Mouse (Mus musculus) MEL (cell line): ENCODE results near the gene Proser3. TPM values are rescaled to one million over a fixed set of nuclear protein-coding genes. Genes with fewer than 3 reads are reported as not detected.

Experiments
- DNase-seq: peaks from one replicate; pipeline ENCODE4 v3.0.0; 2011; ENCODE audit warnings: low read depth, low spot score
- H3K27ac ChIP-seq: 2 replicates; pipeline ENCODE4 v1.5.1; 2012; ENCODE audit warnings: low read depth, mild to moderate bottlenecking, control low read depth, low read length, moderate library complexity; ENCODE audit not compliant: control insufficient read depth
- H3K27me3 ChIP-seq, 2 experiments: fragments of 150-350 bp in 1 of 2; sonication (generic) in 1 of 2; 2 replicates each; pipeline ENCODE4 v1.6.1; 2012; ENCODE audit warnings: low read length in 2 of 2, mild to moderate bottlenecking in 2 of 2, improper control_type of control experiment in 1 of 2, moderate library complexity in 1 of 2; ENCODE audit not compliant: insufficient read depth in 2 of 2, control insufficient read depth in 1 of 2
- H3K36me3 ChIP-seq, 2 experiments: 2 replicates each; pipeline ENCODE4 v1.6.1; 2012 to 2014; ENCODE audit warnings: low read length in 2 of 2, improper control_type of control experiment in 1 of 2, inconsistent platforms in 1 of 2, mild to moderate bottlenecking in 1 of 2; ENCODE audit not compliant: insufficient read depth in 2 of 2, control insufficient read depth in 1 of 2
- H3K4me1 ChIP-seq, 2 experiments: fragments of 150-350 bp in 1 of 2; sonication (generic) in 1 of 2; 2 replicates each; pipeline ENCODE4 v1.6.1; 2012; ENCODE audit warnings: low read length in 2 of 2, improper control_type of control experiment in 1 of 2, mild to moderate bottlenecking in 1 of 2; ENCODE audit not compliant: insufficient read depth in 2 of 2, control insufficient read depth in 1 of 2
- H3K4me3 ChIP-seq, 2 experiments: fragments of 150-350 bp in 1 of 2; sonication (generic) in 1 of 2; 2 replicates each; pipeline ENCODE4 v1.5.1; 2012; ENCODE audit warnings: low read depth in 2 of 2, low read length in 2 of 2, mild to moderate bottlenecking in 2 of 2, moderate library complexity in 2 of 2, control low read depth in 1 of 2, improper control_type of control experiment in 1 of 2; ENCODE audit not compliant: control insufficient read depth in 1 of 2, insufficient read depth in 1 of 2
- H3K79me2 ChIP-seq: 2 replicates; pipeline ENCODE4 v1.6.1; 2012; ENCODE audit warnings: mild to moderate bottlenecking, low read length, moderate library complexity; ENCODE audit not compliant: control insufficient read depth, poor library complexity, insufficient read depth
- H3K9ac ChIP-seq: 2 replicates; pipeline ENCODE4 v1.6.1; 2012; ENCODE audit warnings: low read depth, mild to moderate bottlenecking, control low read depth, low read length, moderate library complexity; ENCODE audit not compliant: control insufficient read depth, poor library complexity, severe bottlenecking
- H3K9me3 ChIP-seq: fragments of 150-350 bp; sonication (generic); replicated peaks from 2 replicates; pipeline ENCODE4 v1.6.1; 2012; ENCODE audit warnings: mild to moderate bottlenecking, low read length, improper control_type of control experiment, moderate library complexity; ENCODE audit not compliant: insufficient read depth
- BHLHE40 ChIP-seq: IDR thresholded peaks from 2 replicates; pipeline ENCODE4 v1.6.1; 2012; ENCODE audit warnings: low read depth, mild to moderate bottlenecking, inconsistent platforms, low read length, improper control_type of control experiment, borderline replicate concordance
- CHD2 ChIP-seq: IDR thresholded peaks from 2 replicates; pipeline ENCODE4 v1.6.1; 2011; ENCODE audit warnings: low read length, improper control_type of control experiment
- CTCF ChIP-seq, 3 experiments: IDR thresholded peaks in 2 of 3; conservative IDR thresholded peaks in 1 of 3; 2 replicates each; pipeline ENCODE4 v1.5.1; 2011 to 2012; ENCODE audit warnings: low read length in 3 of 3, low read depth in 2 of 3, mild to moderate bottlenecking in 2 of 3, improper control_type of control experiment in 1 of 3, inconsistent platforms in 1 of 3, mixed read lengths in 1 of 3, moderate library complexity in 1 of 3; ENCODE audit not compliant: control insufficient read depth in 1 of 3, insufficient read depth in 1 of 3, poor library complexity in 1 of 3, severe bottlenecking in 1 of 3
- E2F4 ChIP-seq: IDR thresholded peaks from 2 replicates; pipeline ENCODE4 v1.6.1; 2011; ENCODE audit warnings: low read depth, low read length, improper control_type of control experiment, borderline replicate concordance
- ELF1 ChIP-seq: IDR thresholded peaks from 2 replicates; pipeline ENCODE4 v1.6.1; 2014; ENCODE audit warnings: low read depth, mild to moderate bottlenecking, inconsistent platforms, low read length, improper control_type of control experiment, moderate library complexity
- EP300 ChIP-seq, 2 experiments: IDR thresholded peaks; 2 replicates each; pipeline ENCODE4 v1.6.1; 2011; ENCODE audit warnings: improper control_type of control experiment in 2 of 2, low read length in 2 of 2, low read depth in 1 of 2, mild to moderate bottlenecking in 1 of 2
- ETS1 ChIP-seq: IDR thresholded peaks from 2 replicates; pipeline ENCODE4 v1.6.1; 2012; ENCODE audit warnings: low read depth, mild to moderate bottlenecking, inconsistent platforms, low read length, improper control_type of control experiment, moderate library complexity
- GABPA ChIP-seq: IDR thresholded peaks from 2 replicates; pipeline ENCODE4 v1.6.1; 2012; ENCODE audit warnings: low read depth, mild to moderate bottlenecking, inconsistent platforms, low read length, improper control_type of control experiment, moderate library complexity
- GATA1 ChIP-seq: IDR thresholded peaks from 2 replicates; pipeline ENCODE4 v1.6.1; 2011; ENCODE audit warnings: low read depth, low read length, improper control_type of control experiment
- HCFC1 ChIP-seq: IDR thresholded peaks from 2 replicates; pipeline ENCODE4 v1.6.1; 2012; ENCODE audit warnings: low read depth, mild to moderate bottlenecking, inconsistent platforms, low read length, improper control_type of control experiment, moderate library complexity
- JUND ChIP-seq: IDR thresholded peaks from 2 replicates; pipeline ENCODE4 v1.6.1; 2011; ENCODE audit warnings: low read depth, mild to moderate bottlenecking, improper control_type of control experiment, low read length
- KAT2A ChIP-seq: conservative IDR thresholded peaks from 2 replicates; pipeline ENCODE4 v1.6.1; 2012; ENCODE audit warnings: low read depth, low read length, improper control_type of control experiment, inconsistent platforms
- MAFK ChIP-seq: IDR thresholded peaks from 2 replicates; pipeline ENCODE4 v1.6.1; 2011; ENCODE audit warnings: low read depth, mild to moderate bottlenecking, low read length, improper control_type of control experiment, borderline replicate concordance
- MAX ChIP-seq: IDR thresholded peaks from 2 replicates; pipeline ENCODE4 v1.6.1; 2011; ENCODE audit warnings: low read length, improper control_type of control experiment
- MEF2A ChIP-seq: IDR thresholded peaks from 2 replicates; pipeline ENCODE4 v1.6.1; 2014; ENCODE audit warnings: low read depth, mild to moderate bottlenecking, inconsistent platforms, low read length, improper control_type of control experiment; ENCODE audit not compliant: poor library complexity, insufficient replicate concordance, severe bottlenecking; ENCODE audit errors: extremely low read depth
- MYC ChIP-seq: IDR thresholded peaks from 2 replicates; pipeline ENCODE4 v1.6.1; 2011; ENCODE audit warnings: low read depth, mild to moderate bottlenecking, low read length, improper control_type of control experiment, moderate library complexity
- NELFE ChIP-seq: IDR thresholded peaks from 2 replicates; pipeline ENCODE4 v1.6.1; 2011; ENCODE audit warnings: low read depth, low read length, improper control_type of control experiment
- NRF1 ChIP-seq: IDR thresholded peaks from 2 replicates; pipeline ENCODE4 v1.6.1; 2014; ENCODE audit warnings: low read depth, mild to moderate bottlenecking, inconsistent platforms, low read length, improper control_type of control experiment, moderate library complexity; ENCODE audit not compliant: poor library complexity, insufficient read depth, severe bottlenecking
- POLR2A ChIP-seq, 2 experiments: IDR thresholded peaks; 2 replicates each; pipeline ENCODE4 v1.6.1; 2011 to 2012; ENCODE audit warnings: low read length in 2 of 2, mild to moderate bottlenecking in 2 of 2, control low read depth in 1 of 2, improper control_type of control experiment in 1 of 2, low read depth in 1 of 2, moderate library complexity in 1 of 2; ENCODE audit not compliant: control insufficient read depth in 1 of 2, insufficient read depth in 1 of 2, poor library complexity in 1 of 2
- POLR2AphosphoS2 ChIP-seq: IDR thresholded peaks from 2 replicates; pipeline ENCODE4 v1.6.1; 2011; ENCODE audit warnings: low read length, improper control_type of control experiment
- POLR2AphosphoS5 ChIP-seq: IDR thresholded peaks from 2 replicates; pipeline ENCODE4 v1.6.1; 2012; ENCODE audit warnings: low read depth, borderline replicate concordance, mild to moderate bottlenecking, inconsistent platforms, low read length, moderate library complexity, mixed read lengths
- RAD21 ChIP-seq: IDR thresholded peaks from 2 replicates; pipeline ENCODE4 v1.6.1; 2011; ENCODE audit warnings: mild to moderate bottlenecking, low read depth, low read length, improper control_type of control experiment
- RCOR1 ChIP-seq: IDR thresholded peaks from 2 replicates; pipeline ENCODE4 v1.6.1; 2012; ENCODE audit warnings: low read depth, mild to moderate bottlenecking, inconsistent platforms, low read length, improper control_type of control experiment
- SMC3 ChIP-seq: IDR thresholded peaks from 2 replicates; pipeline ENCODE4 v1.6.1; 2011; ENCODE audit warnings: low read depth, low read length, improper control_type of control experiment
- TAL1 ChIP-seq: IDR thresholded peaks from 2 replicates; pipeline ENCODE4 v1.6.1; 2012; ENCODE audit warnings: mild to moderate bottlenecking, inconsistent platforms, low read length, moderate library complexity, mixed read lengths
- TBP ChIP-seq: IDR thresholded peaks from 2 replicates; pipeline ENCODE4 v1.8.0; 2011; ENCODE audit warnings: low read depth, low read length, improper control_type of control experiment
- TCF12 ChIP-seq: IDR thresholded peaks from 2 replicates; pipeline ENCODE4 v1.6.1; 2014; ENCODE audit warnings: low read depth, mild to moderate bottlenecking, inconsistent platforms, low read length, improper control_type of control experiment, moderate library complexity
- USF1 ChIP-seq: IDR thresholded peaks from 2 replicates; pipeline ENCODE4 v1.6.1; 2014; ENCODE audit warnings: low read depth, mild to moderate bottlenecking, inconsistent platforms, low read length, improper control_type of control experiment, moderate library complexity
- ZC3H11A ChIP-seq: IDR thresholded peaks from 2 replicates; pipeline ENCODE4 v1.6.1; 2012; ENCODE audit warnings: low read depth, mild to moderate bottlenecking, inconsistent platforms, low read length, improper control_type of control experiment
- ZKSCAN1 ChIP-seq: IDR thresholded peaks from 2 replicates; pipeline ENCODE4 v1.6.1; 2012; ENCODE audit warnings: low read depth, mild to moderate bottlenecking, inconsistent platforms, low read length, improper control_type of control experiment, moderate library complexity
- ZNF384 ChIP-seq: IDR thresholded peaks from 2 replicates; pipeline ENCODE4 v1.6.1; 2012; ENCODE audit warnings: low read depth, mild to moderate bottlenecking, inconsistent platforms, low read length, improper control_type of control experiment
- polyA plus RNA-seq, 2 experiments: library from polyadenylated mRNA; stranded (reverse) in 1 of 2; unstranded in 1 of 2; fragments of >175 nt in 1 of 2; fragments of >200 nt in 1 of 2; gene quantifications; 2 replicates each; pipeline versions ENCODE4 v1.2.1 to v1.2.4; 2012; ENCODE audit warnings: low replicate concordance in 2 of 2, low read depth in 1 of 2; ENCODE audit not compliant: insufficient read length in 2 of 2, insufficient read depth in 1 of 2, missing spikeins in 1 of 2
- total RNA-seq: library from RNA; depleted of rRNA; stranded (reverse); fragments of 300-350 nt; gene quantifications from 2 replicates; pipeline ENCODE4 v1.2.3, GENCODE M21; 2012

The Proser3 gene
- total and polyA plus RNA-seq, 3 experiments: 2.3 to 8.9 TPM; not detected in 1

GRCm38 (mm10) chr7:30560296-30560695 is 8.2 kb upstream of the Proser3 start:
- peaks cover 0 to 8% of the 10 kb centered on the region in 2 experiments; a peak in 2 of 4 replicates for H3K36me3 ChIP-seq
- no peak overlapping the region for H3K27ac ChIP-seq
- no peak overlapping the region; a peak in 1 of 4 replicates for H3K4me3 ChIP-seq

GRCm38 (mm10) chr7:30559443-30559954 is 7.4 kb upstream of the Proser3 start, which contains the start of gene Lin37:
TSS of gene Lin37 (minus strand) at chr7:30559838.
- Histone ChIP-seq H3K9me3 (no peaks in the 10 kb centered on the region), H3K36me3 (peaks cover 0 to 8% of the 10 kb centered on the region in 2 experiments; a peak in 2 of 4 replicates), H3K79me2 (peaks cover 18% of the 10 kb centered on the region), H3K27ac (peak within 1 kb of the TSS; percentile 56), H3K4me1 (peaks cover 2 to 16% of the 10 kb centered on the region in 2 experiments; a peak in 2 of 4 replicates), H3K27me3 (no peaks in the 10 kb centered on the region), H3K9ac (peak within 1 kb of the TSS; percentile 75), H3K4me3 (peak within 1 kb of the TSS; percentile 80 to 85)
- peak; percentile 99 for DNase-seq
- TF ChIP-seq ZNF384: no peak
- TF ChIP-seq KAT2A: peak; percentile 80
- TF ChIP-seq POLR2A (IDR thresholded peaks at IDR 0.05; ENCODE audit: control insufficient read depth in 1 of 2, insufficient read depth in 1 of 2, low read depth in 1 of 2, low read length in 2 of 2, poor library complexity in 1 of 2): peak; percentile 60 to 78; a peak in 2 of 4 replicates
- TF ChIP-seq MEF2A: no peak
- TF ChIP-seq EP300 (IDR thresholded peaks at IDR 0.05; ENCODE audit: low read depth in 1 of 2, low read length in 2 of 2): peak in 1 of 2 experiments; percentile 31; a peak in 1 of 4 replicates
- TF ChIP-seq ZC3H11A: no peak
- TF ChIP-seq RAD21: no peak
- TF ChIP-seq HCFC1: peak; percentile 93
- TF ChIP-seq GATA1: no peak
- TF ChIP-seq GABPA: no peak
- peak; percentile 40; the same call in 1 of the 2 replicates for TF ChIP-seq MYC
- no peak for TF ChIP-seq TAL1
- TF ChIP-seq MAX: peak; percentile 65; the same call in 1 of the 2 replicates
- peak; percentile 76 for TF ChIP-seq NELFE
- TF ChIP-seq ETS1: 0 out of 2 replicates have a peak, but pooled peaks have one; percentile 20
- no peak for TF ChIP-seq POLR2AphosphoS5
- TF ChIP-seq USF1: peak; percentile 21; the same call in 1 of the 2 replicates
- TF ChIP-seq CTCF (IDR thresholded peaks at IDR 0.05 in 2 of 3, conservative IDR thresholded peaks at IDR 0.05 in 1 of 3; ENCODE audit: control insufficient read depth in 1 of 3, insufficient read depth in 1 of 3, low read depth in 2 of 3, low read length in 3 of 3, poor library complexity in 1 of 3, severe bottlenecking in 1 of 3): no peak
- no peak for TF ChIP-seq JUND
- no peak for TF ChIP-seq BHLHE40
- TF ChIP-seq POLR2AphosphoS2: peak; percentile 50; the same call in 1 of the 2 replicates
- TF ChIP-seq CHD2: peak; percentile 77
- 0 out of 2 replicates have a peak, but pooled peaks have one; percentile 44 for TF ChIP-seq TBP
- TF ChIP-seq ZKSCAN1: no peak
- TF ChIP-seq E2F4: no peak
- peak; percentile 94 for TF ChIP-seq ELF1
- TF ChIP-seq MAFK: no peak
- TF ChIP-seq SMC3: no peak
- peak; percentile 50 for TF ChIP-seq TCF12
- TF ChIP-seq NRF1: peak; percentile 79

More at GRCm38 (mm10) chr7:30560296-30560695, 8.2 kb upstream of the Proser3 start:
- H3K9ac ChIP-seq: no peak overlapping the region; the same call in 1 of the 2 replicates
- H3K79me2 ChIP-seq: peaks cover 18% of the 10 kb centered on the region
- peaks cover 2 to 16% of the 10 kb centered on the region in 2 experiments; a peak in 2 of 4 replicates for H3K4me1 ChIP-seq
- no peak for DNase-seq
- TF ChIP-seq MYC: no peak
- TF ChIP-seq NRF1: no peak
- TF ChIP-seq RCOR1: no peak
- no peaks in the 10 kb centered on the region for H3K9me3 ChIP-seq
- H3K27me3 ChIP-seq: no peaks in the 10 kb centered on the region
